Mouse (Mus musculus) lung, postnatal 10 days (tissue): ENCODE results near the gene Terb1.

Source experiments
- DNase-seq: peaks from one replicate; pipeline ENCODE4 v3.0.0; 2021

Terb1 gene

GRCm38 (mm10) chr8:104446016-104446415 lies 63.7 kb downstream of the Terb1 start:
- no peak for DNase-seq

GRCm38 (mm10) chr8:104445248-104445647 lies 64.5 kb downstream of the Terb1 start:
- DNase-seq, result no peak

DNA sequence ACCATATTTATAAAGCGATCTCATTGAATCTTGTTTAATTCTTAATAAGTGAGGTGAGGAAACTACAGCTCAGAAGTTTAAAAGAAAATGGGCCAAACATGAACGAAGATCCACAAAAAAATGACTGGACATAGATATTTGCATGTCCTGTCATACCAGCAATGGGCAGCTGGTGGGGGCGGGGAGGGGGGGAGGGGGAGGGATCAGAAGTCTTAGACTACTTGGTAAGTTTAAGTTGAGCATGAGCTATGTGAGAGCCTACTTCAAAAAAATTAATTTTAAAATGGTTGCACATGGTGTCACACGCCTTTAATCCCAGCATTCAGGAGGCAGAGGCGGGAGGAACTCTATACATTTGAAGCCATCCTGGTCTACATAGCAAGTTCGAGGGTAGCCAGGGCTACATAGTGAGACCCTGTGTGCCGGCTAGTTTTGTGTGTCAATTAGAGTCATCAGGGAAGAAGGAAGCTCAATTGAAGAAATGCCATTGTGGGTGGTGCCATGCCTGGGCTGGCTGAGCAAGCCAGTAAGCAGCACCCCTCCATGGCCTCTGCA lies 66.5 kb downstream of the Terb1 start:
- DNase-seq, result no peak

GRCm38 (mm10) chr8:104442299-104443124 lies 67.2 kb downstream of the Terb1 start, which contains the start of gene Dync1li2:
Gene Dync1li2, minus strand, starts transcription at chr8:104443047.
- peak; percentile 95 for DNase-seq

DNA sequence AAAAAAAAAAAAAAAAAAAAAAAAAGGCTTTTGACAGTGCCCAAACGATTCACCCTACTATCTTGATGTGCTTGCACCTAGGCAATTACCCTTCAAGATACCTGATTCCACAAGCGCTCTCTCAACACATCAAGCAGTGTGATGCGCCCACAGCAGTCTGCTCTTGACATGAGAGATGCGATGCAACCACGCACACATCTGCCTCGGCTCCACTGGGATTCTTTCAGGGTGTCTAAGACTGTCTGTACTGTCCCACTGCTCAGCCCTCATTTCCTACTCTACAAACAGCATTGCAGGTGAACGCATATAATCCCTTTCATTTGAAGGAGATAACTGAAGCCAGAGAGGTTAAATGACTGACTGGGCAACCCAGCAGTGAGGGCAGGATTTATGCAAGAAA lies 68.1 kb downstream of the Terb1 start:
- DNase-seq, result no peak

GRCm38 (mm10) chr8:104439461-104439860 lies 70.2 kb downstream of the Terb1 start:
- no peak for DNase-seq

DNA sequence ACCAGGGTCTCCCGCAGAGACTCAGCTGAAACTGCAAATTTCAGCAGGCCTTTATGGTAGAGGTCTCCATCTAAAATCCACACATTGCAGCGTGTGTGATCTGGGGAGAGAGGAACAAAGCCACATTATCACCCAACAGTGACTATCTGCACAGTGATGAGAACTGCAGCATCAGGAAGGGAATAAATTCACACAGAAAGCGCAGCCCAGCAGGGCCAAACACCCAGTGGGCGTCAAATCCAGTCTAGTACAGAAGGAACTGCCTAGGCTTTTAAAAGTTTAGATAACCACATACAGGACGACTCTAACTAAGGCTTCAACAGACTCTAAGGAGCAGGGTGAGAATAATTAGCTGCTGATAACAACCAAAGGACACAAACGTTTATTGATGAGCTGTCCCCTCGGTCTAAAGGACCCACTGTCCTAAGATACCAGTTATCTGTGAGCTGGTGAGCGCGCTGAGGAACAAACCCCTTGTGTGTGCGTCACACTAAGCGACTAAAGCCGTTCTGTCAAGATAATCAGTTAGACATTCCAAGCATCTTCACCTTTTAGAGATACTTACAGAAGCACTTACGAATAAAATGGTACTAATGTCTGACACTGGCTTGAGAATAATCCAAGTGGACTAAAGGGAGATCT lies 72.1 kb downstream of the Terb1 start:
- DNase-seq, result no peak

DNA sequence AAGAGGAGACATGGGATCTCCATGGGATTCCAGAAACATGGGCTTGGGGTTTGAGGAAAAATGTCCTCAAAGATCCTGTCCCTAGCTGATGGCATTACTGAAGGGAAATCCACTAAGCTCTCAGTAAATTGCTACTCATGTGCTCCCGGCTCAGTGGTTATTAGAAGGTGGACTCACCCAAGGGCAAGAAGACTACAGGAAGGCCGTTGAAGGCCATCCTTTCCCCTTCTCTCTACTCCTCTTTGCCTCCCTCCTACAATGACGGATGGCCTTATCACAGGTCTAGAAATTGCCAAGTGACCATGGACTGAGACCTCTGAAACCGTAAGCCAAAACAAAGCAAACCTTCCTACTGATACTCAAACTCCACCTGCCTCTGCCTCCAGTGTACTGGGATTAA lies 73.1 kb downstream of the Terb1 start:
- no peak for DNase-seq

DNA sequence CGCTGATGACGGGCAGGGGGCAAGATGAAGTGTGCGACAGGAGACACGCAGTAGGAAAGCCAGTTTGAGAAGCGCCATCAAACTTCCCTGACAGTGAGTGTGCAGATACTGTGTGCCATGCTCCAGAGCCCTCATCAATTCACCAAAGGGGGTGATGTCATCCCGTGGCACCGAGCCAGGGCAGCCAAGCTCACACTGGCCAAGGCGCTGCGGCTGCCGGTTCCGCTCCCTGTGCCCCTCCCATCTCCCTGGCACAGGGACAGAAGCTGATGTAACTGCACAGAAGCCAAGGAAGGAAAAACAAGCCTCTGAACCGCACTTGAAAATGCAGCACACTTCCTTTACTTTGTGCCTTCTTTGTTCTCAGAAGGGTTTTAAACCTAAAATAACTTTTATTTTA lies 73.7 kb downstream of the Terb1 start:
- DNase-seq, result peak; percentile 99

DNA sequence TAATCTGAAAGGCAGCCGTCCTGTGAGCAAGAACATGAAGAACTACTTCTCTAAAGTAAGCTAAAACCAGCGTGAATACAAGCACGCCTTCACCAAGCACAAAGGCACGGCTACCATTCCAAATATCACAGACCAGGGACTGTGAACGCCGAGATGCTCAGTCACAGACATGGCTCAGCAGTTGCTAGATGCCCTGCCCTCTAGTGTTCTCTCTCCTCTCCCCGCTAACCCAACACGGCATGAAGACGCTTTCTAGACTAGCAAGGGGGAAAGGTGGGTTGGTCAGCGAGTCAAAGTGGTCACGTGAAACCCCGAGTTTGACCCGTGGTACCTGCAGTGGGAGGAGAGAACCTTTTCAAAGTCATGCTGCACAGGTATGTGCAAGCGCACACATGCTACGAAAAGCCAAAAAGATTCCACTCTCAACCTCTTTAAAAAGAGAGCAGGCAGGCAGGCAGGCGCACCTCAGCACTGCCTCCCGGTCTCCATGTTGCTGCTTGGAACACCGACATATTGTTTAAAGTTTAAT lies 74.8 kb downstream of the Terb1 start:
- DNase-seq, result no peak

- DNase-seq, result peak; percentile 54
Observed at GRCm38 (mm10) chr8:104434275-104434674, 75.4 kb downstream of the Terb1 start.

DNA sequence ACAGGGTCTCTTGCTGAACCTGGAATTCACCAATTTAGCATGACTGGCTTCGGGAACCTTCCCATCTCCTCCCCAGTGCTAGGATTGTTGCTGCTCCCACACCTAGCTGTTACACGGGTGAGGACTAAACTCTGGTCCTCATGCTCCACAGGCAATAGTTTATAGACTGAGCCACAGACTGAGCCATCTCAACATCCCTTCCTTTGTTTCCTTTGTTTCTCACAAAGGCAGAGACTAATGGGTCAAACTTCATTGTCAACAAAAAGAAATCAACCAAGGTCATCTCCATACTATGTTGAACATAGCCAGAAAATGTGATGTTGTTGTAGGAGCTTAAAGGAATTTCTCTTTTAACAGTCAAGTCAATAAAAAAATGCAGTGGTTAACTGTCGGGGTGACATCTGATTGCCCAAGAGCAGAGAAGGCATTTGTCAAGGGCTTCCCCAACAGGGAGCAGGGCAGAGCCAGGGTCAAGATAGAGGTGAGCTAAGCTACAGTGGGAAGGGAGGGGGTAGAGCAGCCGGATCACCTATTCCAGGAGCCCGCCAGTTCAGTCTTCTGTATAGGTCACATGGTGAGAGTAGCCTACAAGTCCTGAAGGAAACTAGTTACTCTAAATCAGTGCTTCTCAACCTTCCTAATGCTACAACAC lies 76.4 kb downstream of the Terb1 start:
- no peak for DNase-seq

- no peak for DNase-seq
Observed at GRCm38 (mm10) chr8:104432656-104433055, 77.1 kb downstream of the Terb1 start.

DNA sequence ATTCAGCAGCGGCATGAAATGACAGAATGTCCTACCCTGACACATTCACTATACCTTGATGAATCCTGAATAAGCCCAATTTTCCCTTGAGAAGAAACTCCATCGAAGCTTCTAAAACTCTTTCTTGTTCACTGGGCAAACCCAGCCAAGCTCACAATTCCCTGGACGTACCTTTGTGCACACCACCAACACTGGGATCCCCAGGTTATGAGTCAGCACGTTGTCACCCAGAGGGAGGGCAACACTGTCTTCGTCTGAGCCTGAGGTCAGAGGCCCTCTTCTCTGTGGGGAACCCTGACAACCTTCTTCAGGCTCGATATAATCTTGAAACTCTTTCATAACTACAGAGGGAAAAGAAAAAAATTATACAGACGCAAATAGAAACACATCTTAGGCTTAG lies 79.5 kb downstream of the Terb1 start:
- DNase-seq, result no peak

DNA sequence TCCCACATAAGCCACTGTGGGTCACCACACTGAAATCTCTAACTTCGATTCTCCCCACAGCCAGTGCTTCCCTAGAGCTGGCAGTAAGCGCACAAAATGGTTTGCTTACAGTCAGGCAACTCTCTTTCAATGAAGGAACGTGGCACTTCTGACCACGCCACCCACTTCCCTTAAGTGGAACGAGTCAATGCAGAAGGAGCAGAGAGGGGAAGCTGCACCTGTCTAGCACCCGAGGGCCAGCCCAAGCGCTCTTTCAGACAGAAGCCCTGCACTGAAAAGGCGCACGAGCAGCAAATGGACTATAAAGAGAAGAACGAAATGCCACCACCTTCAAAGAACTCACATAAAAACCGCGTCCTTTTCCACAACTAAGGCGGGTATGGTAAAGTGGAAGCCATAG lies 82.0 kb downstream of the Terb1 start:
- DNase-seq, result no peak

- no peak for DNase-seq
Observed at GRCm38 (mm10) chr8:104422313-104422712, 87.4 kb downstream of the Terb1 start.

GRCm38 (mm10) chr8:104416022-104416421 lies 93.7 kb downstream of the Terb1 start:
- DNase-seq, result no peak

GRCm38 (mm10) chr8:104414204-104414603 lies 95.5 kb downstream of the Terb1 start:
- no peak for DNase-seq

DNA sequence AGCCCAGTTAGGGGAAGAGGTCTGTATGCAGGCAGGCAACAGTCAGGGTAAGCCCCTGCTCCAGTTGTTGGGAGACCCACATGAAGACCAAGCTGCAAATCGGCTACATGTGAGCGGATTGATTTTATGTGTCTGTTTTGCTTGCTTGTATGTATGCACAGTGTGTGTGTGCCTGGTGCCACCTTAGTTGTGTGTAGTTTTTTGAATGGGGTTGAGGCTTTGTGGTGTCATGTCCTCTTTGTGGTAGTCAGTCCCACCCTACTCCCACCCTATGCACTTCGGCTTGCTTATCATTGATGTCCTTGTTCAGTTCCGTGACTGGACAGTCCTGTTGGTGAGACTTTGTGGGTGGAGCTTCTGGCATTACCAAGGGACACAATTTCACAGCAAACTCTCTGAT lies 95.9 kb downstream of the Terb1 start:
- DNase-seq, result no peak

- no peak for DNase-seq
Observed at GRCm38 (mm10) chr8:104412805-104413532, 96.7 kb downstream of the Terb1 start.

DNA sequence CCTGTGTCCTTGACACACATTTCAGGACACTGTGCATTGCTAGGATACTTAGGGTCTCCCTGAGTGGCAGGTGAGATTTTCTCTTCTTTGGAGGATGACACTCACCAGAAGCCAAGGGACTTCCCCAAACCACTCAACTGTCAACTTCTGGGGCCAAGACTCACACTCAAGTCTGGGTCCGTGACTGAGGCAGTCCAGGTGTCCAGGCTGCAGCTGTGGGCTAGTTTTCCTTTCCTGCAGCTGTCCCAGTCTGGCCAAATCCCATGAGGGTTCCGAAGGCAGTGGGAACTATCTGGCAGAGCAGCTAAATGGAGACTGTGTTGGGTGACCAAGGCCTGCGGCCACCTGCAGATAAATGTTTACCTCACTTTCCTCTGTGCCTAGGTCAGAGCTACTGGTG lies 97.7 kb downstream of the Terb1 start:
- no peak for DNase-seq

DNA sequence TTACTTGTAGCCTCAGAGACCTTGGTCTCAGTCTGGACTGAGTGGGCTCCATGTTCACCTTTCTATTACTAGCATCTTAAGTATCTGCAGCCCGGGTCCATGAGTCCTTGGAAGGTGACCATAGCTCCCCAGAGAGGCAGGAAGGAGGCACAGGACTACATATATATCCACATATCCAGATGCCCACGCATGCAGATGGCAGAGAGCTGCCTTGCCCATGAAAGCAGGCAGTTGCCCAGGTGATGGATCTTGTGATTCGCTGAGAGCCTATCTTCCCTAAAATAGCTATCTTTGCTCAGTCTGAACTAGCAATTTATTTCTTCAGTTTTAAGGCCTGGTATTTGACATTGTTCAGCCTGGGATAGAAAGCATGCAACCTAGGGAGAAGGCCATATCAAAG lies 98.2 kb downstream of the Terb1 start:
- no peak for DNase-seq
